23 mouse cellular contexts compared by ENCODE assay signal in genomic region chr5:110550841-110551240, GRCm38 (mm10). TPM values are rescaled to one million over a fixed set of nuclear protein-coding genes. Genes with fewer than 3 reads are reported as not detected.
DNase-seq lines count a peak whose midpoint lies in the region; ATAC-seq and TF ChIP-seq lines count a peak whose summit lies in the region.
"Had no signal": no experiment of that assay in that cellular context is flagged by ENCODE, and none has a peak within 500 bp of the region (broad histone marks: within the 10 kb centered on the region; RNA-seq: fewer than 3 reads in every experiment).

No protein-coding gene starts in this region.

- H3K27ac ChIP-seq in forebrain, postnatal 0 days (ENCODE audit: low read depth, low read length) = no peak overlapping the region
- H3K27ac ChIP-seq in forebrain, embryonic 11.5 days (ENCODE audit: low read depth, low read length) = no peak overlapping the region
- no peak overlapping the region for H3K27ac ChIP-seq in midbrain, postnatal 0 days (ENCODE audit: low read depth, low read length)
- H3K27ac ChIP-seq in midbrain, embryonic 14.5 days (replicated peaks; ENCODE audit: low read depth, low read length) = no peak overlapping the region
- no peak overlapping the region for H3K27ac ChIP-seq in MEL (ENCODE audit: control insufficient read depth, low read depth, low read length)
- H3K27ac ChIP-seq: embryonic facial prominence, embryonic 10.5 days; forebrain, embryonic 12.5 days; hindbrain, embryonic 10.5 days; limb, embryonic 12.5 days; liver, embryonic 13.5 days; lung, embryonic 15.5 days; neural tube, embryonic 12.5 days had no signal

- no peaks in the 10 kb centered on the region for H3K9me3 ChIP-seq in forebrain, postnatal 0 days (ENCODE audit: low read length)
- no peaks in the 10 kb centered on the region for H3K9me3 ChIP-seq in forebrain, embryonic 11.5 days (ENCODE audit: control insufficient read depth, low read length)
- H3K9me3 ChIP-seq in midbrain, postnatal 0 days (ENCODE audit: low read length) = no peaks in the 10 kb centered on the region
- H3K9me3 ChIP-seq in midbrain, embryonic 14.5 days (ENCODE audit: control insufficient read depth, low read length) = no peaks in the 10 kb centered on the region
- H3K9me3 ChIP-seq in MEL (replicated peaks; ENCODE audit: insufficient read depth, low read length) = no peaks in the 10 kb centered on the region
- H3K9me3 ChIP-seq: embryonic facial prominence, embryonic 10.5 days; forebrain, embryonic 12.5 days; hindbrain, embryonic 10.5 days; limb, embryonic 12.5 days; liver, embryonic 13.5 days; lung, embryonic 15.5 days; neural tube, embryonic 12.5 days had no signal

- no peak for TF ChIP-seq POLR2A in MEL (IDR thresholded peaks at IDR 0.05; ENCODE audit: control insufficient read depth in 1 of 2, insufficient read depth in 1 of 2, low read depth in 1 of 2, low read length in 2 of 2, poor library complexity in 1 of 2)

- no peak overlapping the region for H3K9ac ChIP-seq in forebrain, postnatal 0 days
- H3K9ac ChIP-seq in forebrain, embryonic 11.5 days (ENCODE audit: low read length) = no peak overlapping the region
- H3K9ac ChIP-seq in midbrain, postnatal 0 days (replicated peaks; ENCODE audit: low read length, poor library complexity, severe bottlenecking) = no peak overlapping the region
- no peak overlapping the region for H3K9ac ChIP-seq in midbrain, embryonic 14.5 days (replicated peaks; ENCODE audit: low read length)
- H3K9ac ChIP-seq in MEL (ENCODE audit: control insufficient read depth, low read depth, low read length, poor library complexity, severe bottlenecking) = no peak overlapping the region
- H3K9ac ChIP-seq: forebrain, embryonic 12.5 days; limb, embryonic 12.5 days; liver, embryonic 13.5 days; lung, embryonic 15.5 days; neural tube, embryonic 12.5 days had no signal

- no peak for DNase-seq in forebrain, postnatal 0 days
- DNase-seq in forebrain, embryonic 11.5 days (ENCODE audit: low spot score) = no peak
- no peak for DNase-seq in midbrain, postnatal 0 days (ENCODE audit: low spot score)
- no peak for DNase-seq in midbrain, embryonic 14.5 days
- DNase-seq in MEL (ENCODE audit: low read depth, low spot score) = peak; percentile 17
- no peak for DNase-seq in frontal cortex, postnatal 25 days (ENCODE audit: low spot score in 2 of 2)
- DNase-seq in gastrocnemius, postnatal 36 days = no peak
- DNase-seq: adrenal gland, postnatal 25 days; gastrocnemius, postnatal 25 days; kidney, adult 9 months; kidney, postnatal 25 days; layer of hippocampus, adult 9-11 months; liver, embryonic 13.5 days; lung, postnatal 4 days; thymus, postnatal 25 days had no signal

- H3K4me3 ChIP-seq in forebrain, postnatal 0 days (ENCODE audit: low read depth, low read length) = no peak overlapping the region
- H3K4me3 ChIP-seq in forebrain, embryonic 11.5 days (ENCODE audit: low read depth, low read length) = no peak overlapping the region
- no peak overlapping the region for H3K4me3 ChIP-seq in midbrain, postnatal 0 days (ENCODE audit: low read depth, low read length)
- no peak overlapping the region for H3K4me3 ChIP-seq in midbrain, embryonic 14.5 days (replicated peaks; ENCODE audit: low read depth, low read length)
- H3K4me3 ChIP-seq in MEL (ENCODE audit: control insufficient read depth in 1 of 2, insufficient read depth in 1 of 2, low read depth in 2 of 2, low read length in 2 of 2) = no peak overlapping the region
- H3K4me3 ChIP-seq: embryonic facial prominence, embryonic 10.5 days; forebrain, embryonic 12.5 days; hindbrain, embryonic 10.5 days; limb, embryonic 12.5 days; liver, embryonic 13.5 days; lung, embryonic 15.5 days; neural tube, embryonic 12.5 days had no signal

- peak; percentile 18; the same call in 1 of the 2 replicates for TF ChIP-seq CTCF in forebrain, postnatal 0 days (IDR thresholded peaks at IDR 0.05; ENCODE audit: low read depth)
- TF ChIP-seq CTCF in midbrain, postnatal 0 days (IDR thresholded peaks at IDR 0.05) = 0 out of 2 replicates have a peak, but pooled peaks have one; percentile 15
- TF ChIP-seq CTCF in MEL (IDR thresholded peaks at IDR 0.05 in 2 of 3, conservative IDR thresholded peaks at IDR 0.05 in 1 of 3; ENCODE audit: control insufficient read depth in 1 of 3, insufficient read depth in 1 of 3, low read depth in 2 of 3, low read length in 3 of 3, poor library complexity in 1 of 3, severe bottlenecking in 1 of 3) = peak in 1 of 3 experiments; percentile 19; a peak in 2 of 6 replicates

- intact Hi-C loops in gastrocnemius, postnatal 36 days (cut with DNase I) = no loop called here

- no peaks in the 10 kb centered on the region for H3K4me1 ChIP-seq in forebrain, postnatal 0 days (ENCODE audit: insufficient read depth)
- H3K4me1 ChIP-seq in forebrain, embryonic 11.5 days (replicated peaks; ENCODE audit: control insufficient read depth, insufficient read depth, low read length) = no peaks in the 10 kb centered on the region
- 0 out of 2 replicates have a peak, but pooled peaks cover 3% of the 10 kb centered on the region for H3K4me1 ChIP-seq in midbrain, postnatal 0 days (ENCODE audit: insufficient read depth, low read length)
- peaks cover under 1% of the 10 kb centered on the region; the same call in 1 of the 2 replicates for H3K4me1 ChIP-seq in midbrain, embryonic 14.5 days (ENCODE audit: control insufficient read depth, insufficient read depth, low read length)
- H3K4me1 ChIP-seq in MEL (ENCODE audit: control insufficient read depth in 1 of 2, insufficient read depth in 2 of 2, low read length in 2 of 2) = peaks cover 4 to 14% of the 10 kb centered on the region in 2 experiments; a peak in 3 of 4 replicates
- H3K4me1 ChIP-seq: embryonic facial prominence, embryonic 10.5 days; forebrain, embryonic 12.5 days; limb, embryonic 12.5 days; liver, embryonic 13.5 days; lung, embryonic 15.5 days had no signal

- WGBS in forebrain, postnatal 0 days = 35% methylated on average over 4 of the region's 4 CpGs
- WGBS in forebrain, embryonic 11.5 days = 29% methylated on average over 4 of the region's 4 CpGs
- WGBS in midbrain, postnatal 0 days = 34% methylated on average over 4 of the region's 4 CpGs
- 32% methylated on average over 4 of the region's 4 CpGs for WGBS in midbrain, embryonic 14.5 days

- ATAC-seq in forebrain, postnatal 0 days = no peak
- ATAC-seq in forebrain, embryonic 11.5 days (replicated peaks; ENCODE audit: low FRiP score) = no peak
- ATAC-seq in midbrain, postnatal 0 days (ENCODE audit: low FRiP score) = no peak
- no peak for ATAC-seq in midbrain, embryonic 14.5 days (ENCODE audit: low FRiP score, low TSS enrichment)
- ATAC-seq: inflammation-experienced regulatory T-cells, adult 6 months had no signal

- TF ChIP-seq RAD21 in MEL (IDR thresholded peaks at IDR 0.05; ENCODE audit: low read depth, low read length) = no peak

- TF ChIP-seq EP300 in MEL (IDR thresholded peaks at IDR 0.05; ENCODE audit: low read depth in 1 of 2, low read length in 2 of 2) = no peak

- no peak overlapping the region for H3K4me2 ChIP-seq in forebrain, postnatal 0 days (ENCODE audit: low read depth)
- H3K4me2 ChIP-seq in forebrain, embryonic 11.5 days (ENCODE audit: low read depth, low read length, severe bottlenecking) = no peak overlapping the region
- H3K4me2 ChIP-seq in midbrain, postnatal 0 days (ENCODE audit: low read depth, low read length, poor library complexity, severe bottlenecking) = no peak overlapping the region
- no peak overlapping the region for H3K4me2 ChIP-seq in midbrain, embryonic 14.5 days (ENCODE audit: low read length)
- H3K4me2 ChIP-seq: forebrain, embryonic 12.5 days; limb, embryonic 12.5 days; liver, embryonic 13.5 days; lung, embryonic 15.5 days; neural tube, embryonic 12.5 days had no signal

- H3K36me3 ChIP-seq in forebrain, postnatal 0 days (ENCODE audit: insufficient read depth) = no peaks in the 10 kb centered on the region
- H3K36me3 ChIP-seq in forebrain, embryonic 11.5 days (ENCODE audit: control insufficient read depth, insufficient read depth, low read length) = no peaks in the 10 kb centered on the region
- no peaks in the 10 kb centered on the region for H3K36me3 ChIP-seq in midbrain, postnatal 0 days (ENCODE audit: insufficient read depth, low read length)
- no peaks in the 10 kb centered on the region for H3K36me3 ChIP-seq in midbrain, embryonic 14.5 days (ENCODE audit: control insufficient read depth, insufficient read depth, low read length)
- no peaks in the 10 kb centered on the region for H3K36me3 ChIP-seq in MEL (ENCODE audit: control insufficient read depth in 1 of 2, insufficient read depth in 2 of 2, low read length in 2 of 2)
- H3K36me3 ChIP-seq: embryonic facial prominence, embryonic 10.5 days; forebrain, embryonic 12.5 days; hindbrain, embryonic 10.5 days; limb, embryonic 12.5 days; liver, embryonic 13.5 days; lung, embryonic 15.5 days; neural tube, embryonic 12.5 days had no signal

- no peaks in the 10 kb centered on the region for H3K79me2 ChIP-seq in MEL (ENCODE audit: control insufficient read depth, insufficient read depth, low read length, poor library complexity)

- H3K27me3 ChIP-seq in forebrain, postnatal 0 days (ENCODE audit: insufficient read depth, low read length) = no peaks in the 10 kb centered on the region; the same call in 1 of the 2 replicates
- peaks cover 2% of the 10 kb centered on the region for H3K27me3 ChIP-seq in forebrain, embryonic 11.5 days (ENCODE audit: control insufficient read depth, insufficient read depth, low read length)
- no peaks in the 10 kb centered on the region for H3K27me3 ChIP-seq in midbrain, postnatal 0 days (ENCODE audit: insufficient read depth, low read length)
- H3K27me3 ChIP-seq in midbrain, embryonic 14.5 days (ENCODE audit: control insufficient read depth, insufficient read depth, low read length) = peaks cover 3% of the 10 kb centered on the region; the same call in 1 of the 2 replicates
- no peaks in the 10 kb centered on the region for H3K27me3 ChIP-seq in MEL (ENCODE audit: control insufficient read depth in 1 of 2, insufficient read depth in 2 of 2, low read length in 2 of 2)

TF ChIP-seq in MEL, 35 proteins besides CTCF, POLR2A, EP300 and RAD21 (continues in another document):
- TF ChIP-seq BHLHE40 (IDR thresholded peaks at IDR 0.05; ENCODE audit: borderline replicate concordance, low read depth, low read length) = no peak
- TF ChIP-seq SIN3A (IDR thresholded peaks at IDR 0.05; ENCODE audit: low read length) = no peak
- TF ChIP-seq RCOR1 (IDR thresholded peaks at IDR 0.05; ENCODE audit: low read depth, low read length) = no peak

RNA-seq across cellular contexts. Expression of gene Galnt9, which starts 6.7 kb away (rescaled TPM):
- 27.8 and 29.3 TPM in 2 replicates for total RNA-seq in forebrain, postnatal 0 days (2014; rRNA removed)
- 20.0 and 21.2 TPM in 2 replicates for polyA plus RNA-seq in forebrain, postnatal 0 days (2015; fragmentation: Nextera tagmentation; extraction: Ambion mirVana)
- polyA plus RNA-seq in forebrain, embryonic 11.5 days (2014; fragmentation: Nextera tagmentation; extraction: Ambion mirVana) = 1.6 and 2.1 TPM in 2 replicates
- total RNA-seq in midbrain, postnatal 0 days (2014; rRNA removed) = 29.7 and 34.0 TPM in 2 replicates
- 21.4 and 23.1 TPM in 2 replicates for polyA plus RNA-seq in midbrain, postnatal 0 days (2015; fragmentation: Nextera tagmentation; extraction: Ambion mirVana)
- 19.4 and 23.7 TPM in 2 replicates for polyA plus RNA-seq in midbrain, embryonic 14.5 days (2014; fragmentation: Nextera tagmentation; extraction: Ambion mirVana)
- 0.23 and 0.42 TPM in 2 replicates for total RNA-seq in MEL (2012; rRNA removed)
- polyA plus RNA-seq in MEL (2012; ENCODE audit: insufficient read depth in 1 of 2, insufficient read length in 2 of 2, low read depth in 1 of 2, low replicate concordance in 2 of 2, missing spikeins in 1 of 2) = under 1 TPM in 1 of 2 experiments, not detected in 1; 0.99 TPM
- not detected for total RNA-seq in gastrocnemius, postnatal 36 days (2021)
- total RNA-seq: gastrocnemius, postnatal 25 days had no signal
- polyA plus RNA-seq: heart, postnatal 0 days; liver, embryonic 13.5 days had no signal
